In the genomic region with DNA sequence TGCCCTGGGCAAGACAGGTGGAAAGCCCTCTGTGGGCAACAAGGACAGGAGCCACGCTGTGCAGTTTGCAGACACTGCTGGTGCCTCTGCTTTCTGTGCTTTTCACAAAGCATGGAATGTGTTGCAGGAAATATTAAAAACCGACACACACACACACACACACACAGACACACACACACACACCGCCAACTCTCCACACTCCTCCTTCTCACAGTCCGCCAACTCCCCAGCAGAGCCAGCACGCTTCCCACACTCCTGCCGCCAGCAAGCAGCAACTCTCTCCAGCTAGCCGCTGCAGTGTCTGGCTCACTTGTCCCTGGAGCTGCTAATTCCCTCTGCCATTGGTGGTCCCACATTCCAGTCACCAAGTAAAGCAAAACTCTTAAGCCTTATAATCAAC, we compare ENCODE assay signal across 14 mouse cellular contexts. TPM values are rescaled to one million over a fixed set of nuclear protein-coding genes. Genes with fewer than 3 reads are reported as not detected.
DNase-seq lines count a peak whose midpoint lies in the region; ATAC-seq and TF ChIP-seq lines count a peak whose summit lies in the region.
"Had no signal": no experiment of that assay in that cellular context is flagged by ENCODE, and none has a peak within 500 bp of the region (broad histone marks: within the 10 kb centered on the region; RNA-seq: fewer than 3 reads in every experiment).

No protein-coding gene starts in this region.

- no peak for TF ChIP-seq CTCF in liver, postnatal 0 days (IDR thresholded peaks at IDR 0.05; ENCODE audit: low read depth)

- H3K4me3 ChIP-seq in heart, embryonic 12.5 days, result no peak overlapping the region
- no peak overlapping the region for H3K4me3 ChIP-seq in heart, embryonic 10.5 days
- no peak overlapping the region for H3K4me3 ChIP-seq in liver, postnatal 0 days (ENCODE audit: low read depth, low read length)
- H3K4me3 ChIP-seq: forebrain, embryonic 10.5 days; limb, embryonic 10.5 days; liver, embryonic 15.5 days had no signal

- no peaks in the 10 kb centered on the region for H3K9me3 ChIP-seq in heart, embryonic 12.5 days (replicated peaks)
- H3K9me3 ChIP-seq in heart, embryonic 10.5 days, result no peaks in the 10 kb centered on the region
- H3K9me3 ChIP-seq in liver, postnatal 0 days (ENCODE audit: low read length), result no peaks in the 10 kb centered on the region
- H3K9me3 ChIP-seq: forebrain, embryonic 10.5 days; limb, embryonic 10.5 days; liver, embryonic 15.5 days had no signal

- no peak overlapping the region for H3K4me2 ChIP-seq in heart, embryonic 12.5 days
- no peak overlapping the region for H3K4me2 ChIP-seq in liver, postnatal 0 days (ENCODE audit: low read depth, low read length)
- H3K4me2 ChIP-seq: liver, embryonic 15.5 days had no signal

- WGBS in heart, embryonic 12.5 days, result 66% methylated on average over 7 of the region's 7 CpGs
- WGBS in heart, embryonic 10.5 days, result 72% methylated on average over 7 of the region's 7 CpGs
- 69% methylated on average over 7 of the region's 7 CpGs for WGBS in liver, postnatal 0 days (ENCODE audit: insufficient replicate concordance)

- H3K9ac ChIP-seq in heart, embryonic 12.5 days, result no peak overlapping the region
- no peak overlapping the region for H3K9ac ChIP-seq in liver, postnatal 0 days (replicated peaks)
- H3K9ac ChIP-seq: liver, embryonic 15.5 days had no signal

- 0 out of 2 replicates have a peak, but pooled peaks cover 4% of the 10 kb centered on the region for H3K4me1 ChIP-seq in heart, embryonic 12.5 days (replicated peaks)
- H3K4me1 ChIP-seq in heart, embryonic 10.5 days, result peaks cover 8% of the 10 kb centered on the region
- peaks cover 2% of the 10 kb centered on the region; the same call in 1 of the 2 replicates for H3K4me1 ChIP-seq in liver, postnatal 0 days (ENCODE audit: insufficient read depth)
- H3K4me1 ChIP-seq: liver, embryonic 15.5 days had no signal

- peak; percentile 7 to 34 for DNase-seq in heart, postnatal 10 days
- peak; percentile 42 to 46 for DNase-seq in frontal cortex, postnatal 14 days (ENCODE audit: low spot score in 2 of 2)
- peak; percentile 33 to 56 for DNase-seq in layer of hippocampus, postnatal 25 days (ENCODE audit: extremely low spot score in 1 of 2, low spot score in 1 of 2)
- DNase-seq in right cerebral cortex, postnatal 10 days (ENCODE audit: low spot score in 2 of 2), result peak; percentile 76 to 81
- DNase-seq in heart, embryonic 10.5 days (ENCODE audit: low spot score), result no peak
- DNase-seq in liver, postnatal 0 days, result no peak
- DNase-seq: heart, adult 18-20 months had no signal

- TF ChIP-seq EP300 in liver, postnatal 0 days (IDR thresholded peaks at IDR 0.05; ENCODE audit: low read depth), result no peak

- H3K27me3 ChIP-seq in heart, embryonic 12.5 days (replicated peaks), result peaks cover 4% of the 10 kb centered on the region; the same call in 1 of the 2 replicates
- H3K27me3 ChIP-seq in heart, embryonic 10.5 days (ENCODE audit: insufficient read depth, poor library complexity, severe bottlenecking), result no peaks in the 10 kb centered on the region
- H3K27me3 ChIP-seq in liver, postnatal 0 days (ENCODE audit: insufficient read depth, low read length), result no peaks in the 10 kb centered on the region
- H3K27me3 ChIP-seq: liver, embryonic 15.5 days had no signal

- no peak overlapping the region for H3K27ac ChIP-seq in heart, embryonic 12.5 days (ENCODE audit: poor library complexity, severe bottlenecking)
- no peak overlapping the region for H3K27ac ChIP-seq in heart, embryonic 10.5 days
- no peak overlapping the region for H3K27ac ChIP-seq in liver, postnatal 0 days (ENCODE audit: low read depth)
- H3K27ac ChIP-seq: forebrain, embryonic 10.5 days; limb, embryonic 10.5 days; liver, embryonic 15.5 days had no signal

- intact Hi-C loops in heart, postnatal 10 days (cut with DNase I), result no loop called here

- H3K36me3 ChIP-seq in heart, embryonic 12.5 days, result no peaks in the 10 kb centered on the region
- H3K36me3 ChIP-seq in heart, embryonic 10.5 days, result no peaks in the 10 kb centered on the region
- H3K36me3 ChIP-seq in liver, postnatal 0 days (replicated peaks; ENCODE audit: insufficient read depth, low read length), result no peaks in the 10 kb centered on the region
- H3K36me3 ChIP-seq: forebrain, embryonic 10.5 days; limb, embryonic 10.5 days; liver, embryonic 15.5 days had no signal

- no peak for ATAC-seq in heart, embryonic 12.5 days (ENCODE audit: insufficient number of reproducible peaks, low FRiP score)
- ATAC-seq in megakaryocyte-erythroid progenitor cell, adult 5-6 weeks (replicated peaks; ENCODE audit: low FRiP score, low TSS enrichment, poor library complexity, severe bottlenecking), result no peak
- ATAC-seq in liver, postnatal 0 days, result no peak

RNA-seq across cellular contexts. Expression of gene Fam183b, which starts 4.9 kb away (rescaled TPM):
- total RNA-seq in heart, postnatal 10 days (2021), result under 1 TPM in 1 of 2 experiments, not detected in 1; 0.67 TPM
- polyA plus RNA-seq in heart, embryonic 12.5 days (2016; fragmentation: Nextera tagmentation; extraction: Ambion mirVana), result 0.65 and 1.1 TPM in 2 replicates
- total RNA-seq in layer of hippocampus, postnatal 25 days (2021), result 1 to 10 TPM; 5.9 to 7.2 TPM
- total RNA-seq in megakaryocyte-erythroid progenitor cell, adult 5-6 weeks (2014; fragmentation: Nextera tagmentation), result not detected in 2 replicates
- total RNA-seq in megakaryocyte-erythroid progenitor cell, adult 5-6 weeks (2017), result not detected in 2 replicates
- polyA plus RNA-seq in heart, embryonic 10.5 days (2016; fragmentation: Nextera tagmentation; extraction: Ambion mirVana), result 1.0 and 1.4 TPM in 2 replicates
- polyA plus RNA-seq in liver, postnatal 0 days (2015; fragmentation: Nextera tagmentation; extraction: Ambion mirVana), result 0.25 TPM in 1 of 2 replicates, not detected in the other
- total RNA-seq: heart, adult 18-20 months; hematopoietic stem cell, adult 5-6 weeks had no signal
- polyA plus RNA-seq: limb, embryonic 10.5 days; liver, embryonic 15.5 days had no signal

RNA-seq across cellular contexts. Expression of gene Olfr314, which starts 14.1 kb away (rescaled TPM):
- total RNA-seq in heart, postnatal 10 days (2021), result not detected
- 0.10 TPM in 1 of 2 replicates, not detected in the other for polyA plus RNA-seq in heart, embryonic 12.5 days (2016; fragmentation: Nextera tagmentation; extraction: Ambion mirVana)
- not detected for total RNA-seq in layer of hippocampus, postnatal 25 days (2021)
- total RNA-seq in megakaryocyte-erythroid progenitor cell, adult 5-6 weeks (2014; fragmentation: Nextera tagmentation), result not detected in 2 replicates
- total RNA-seq in megakaryocyte-erythroid progenitor cell, adult 5-6 weeks (2017), result not detected in 2 replicates
- not detected in 2 replicates for polyA plus RNA-seq in heart, embryonic 10.5 days (2016; fragmentation: Nextera tagmentation; extraction: Ambion mirVana)
- polyA plus RNA-seq in liver, postnatal 0 days (2015; fragmentation: Nextera tagmentation; extraction: Ambion mirVana), result not detected in 2 replicates
- total RNA-seq: heart, adult 18-20 months; hematopoietic stem cell, adult 5-6 weeks had no signal
- polyA plus RNA-seq: forebrain, embryonic 10.5 days; intestine, embryonic 14.5 days; limb, embryonic 10.5 days; liver, embryonic 15.5 days had no signal

RNA-seq across cellular contexts. Expression of gene Olfr313, which starts 17.9 kb away (rescaled TPM):
- total RNA-seq in heart, postnatal 10 days (2021), result not detected
- polyA plus RNA-seq in heart, embryonic 12.5 days (2016; fragmentation: Nextera tagmentation; extraction: Ambion mirVana), result 0.18 TPM in 1 of 2 replicates, not detected in the other
- total RNA-seq in layer of hippocampus, postnatal 25 days (2021), result not detected
- total RNA-seq in megakaryocyte-erythroid progenitor cell, adult 5-6 weeks (2014; fragmentation: Nextera tagmentation), result not detected in 2 replicates
- not detected in 2 replicates for total RNA-seq in megakaryocyte-erythroid progenitor cell, adult 5-6 weeks (2017)
- polyA plus RNA-seq in heart, embryonic 10.5 days (2016; fragmentation: Nextera tagmentation; extraction: Ambion mirVana), result not detected in 2 replicates
- polyA plus RNA-seq in liver, postnatal 0 days (2015; fragmentation: Nextera tagmentation; extraction: Ambion mirVana), result not detected in 2 replicates
- total RNA-seq: heart, adult 18-20 months; hematopoietic stem cell, adult 5-6 weeks had no signal
- polyA plus RNA-seq: forebrain, embryonic 10.5 days; intestine, embryonic 14.5 days; limb, embryonic 10.5 days; liver, embryonic 15.5 days had no signal

RNA-seq across cellular contexts. Expression of gene Olfr315, which starts 23.9 kb away (rescaled TPM):
- total RNA-seq in heart, postnatal 10 days (2021), result not detected
- polyA plus RNA-seq in heart, embryonic 12.5 days (2016; fragmentation: Nextera tagmentation; extraction: Ambion mirVana), result not detected in 2 replicates
- not detected for total RNA-seq in layer of hippocampus, postnatal 25 days (2021)
- total RNA-seq in megakaryocyte-erythroid progenitor cell, adult 5-6 weeks (2014; fragmentation: Nextera tagmentation), result not detected in 2 replicates
- not detected in 2 replicates for total RNA-seq in megakaryocyte-erythroid progenitor cell, adult 5-6 weeks (2017)
- polyA plus RNA-seq in heart, embryonic 10.5 days (2016; fragmentation: Nextera tagmentation; extraction: Ambion mirVana), result not detected in 2 replicates
- polyA plus RNA-seq in liver, postnatal 0 days (2015; fragmentation: Nextera tagmentation; extraction: Ambion mirVana), result not detected in 2 replicates
- total RNA-seq: heart, adult 18-20 months; hematopoietic stem cell, adult 5-6 weeks had no signal
- polyA plus RNA-seq: forebrain, embryonic 10.5 days; intestine, embryonic 14.5 days; limb, embryonic 10.5 days; liver, embryonic 15.5 days had no signal

RNA-seq across cellular contexts. Expression of gene Olfr312, which starts 32.2 kb away (rescaled TPM):
- not detected for total RNA-seq in heart, postnatal 10 days (2021)
- polyA plus RNA-seq in heart, embryonic 12.5 days (2016; fragmentation: Nextera tagmentation; extraction: Ambion mirVana), result 0.10 and 0.12 TPM in 2 replicates
- not detected for total RNA-seq in layer of hippocampus, postnatal 25 days (2021)
- not detected in 2 replicates for total RNA-seq in megakaryocyte-erythroid progenitor cell, adult 5-6 weeks (2014; fragmentation: Nextera tagmentation)
- not detected in 2 replicates for total RNA-seq in megakaryocyte-erythroid progenitor cell, adult 5-6 weeks (2017)
- 0.04 TPM in 1 of 2 replicates, not detected in the other for polyA plus RNA-seq in heart, embryonic 10.5 days (2016; fragmentation: Nextera tagmentation; extraction: Ambion mirVana)
- polyA plus RNA-seq in liver, postnatal 0 days (2015; fragmentation: Nextera tagmentation; extraction: Ambion mirVana), result not detected in 2 replicates
- total RNA-seq: heart, adult 18-20 months; hematopoietic stem cell, adult 5-6 weeks had no signal
- polyA plus RNA-seq: forebrain, embryonic 10.5 days; intestine, embryonic 14.5 days; limb, embryonic 10.5 days; liver, embryonic 15.5 days had no signal

Comparison
In these comparisons a context has a peak if more than half of its experiments do, and no peak if none do; other contexts are left out.
1. DNase-seq: peak in heart, postnatal 10 days (2 of 2), frontal cortex, postnatal 14 days (2 of 2), layer of hippocampus, postnatal 25 days (2 of 2) and right cerebral cortex, postnatal 10 days (2 of 2); none in heart, embryonic 10.5 days (single experiment) and liver, postnatal 0 days (single experiment).
2. RNA of gene Fam183b, which starts 4.9 kb away (total RNA-seq): 5.9 to 7.2 TPM in layer of hippocampus, postnatal 25 days; 0.67 TPM in heart, postnatal 10 days and not detected in megakaryocyte-erythroid progenitor cell, adult 5-6 weeks; every median in the first group is over 4 times any median in the second.